Mouse (Mus musculus) C2C12 (cell line): ENCODE data around the gene Ssmem1. TPM values are rescaled to one million over a fixed set of nuclear protein-coding genes. Genes with fewer than 3 reads are reported as not detected.

Experiments
- H3K27me3 ChIP-seq: one replicate; pipeline ENCODE4 v1.6.1; 2011; ENCODE audit not compliant: control insufficient read depth, insufficient read depth, insufficient read length
- H3K36me3 ChIP-seq: one replicate; pipeline ENCODE4 v1.6.1; 2011; ENCODE audit not compliant: control insufficient read depth, insufficient read depth
- H3K4me3 ChIP-seq: one replicate; pipeline ENCODE4 v1.5.1; 2011; ENCODE audit warnings: mild to moderate bottlenecking, control low read depth; ENCODE audit not compliant: poor library complexity, insufficient read depth, severe bottlenecking
- H3K79me2 ChIP-seq: one replicate; pipeline ENCODE4 v1.6.1; 2011; ENCODE audit not compliant: control insufficient read depth, insufficient read depth
- H3K79me3 ChIP-seq: one replicate; pipeline ENCODE4 v1.6.1; 2011; ENCODE audit warnings: low read depth, control low read depth
- H3ac ChIP-seq: one replicate; pipeline ENCODE3; 2011; ENCODE audit warnings: low read depth; ENCODE audit not compliant: control insufficient read depth, insufficient read length
- CEBPB ChIP-seq: IDR thresholded peaks from one replicate; pipeline ENCODE4 v1.6.1; 2011; ENCODE audit warnings: low read depth, mild to moderate bottlenecking, control low read depth, moderate library complexity
- CTCF ChIP-seq: IDR thresholded peaks from one replicate; pipeline ENCODE4 v1.5.1; 2011; ENCODE audit not compliant: control insufficient read depth, insufficient read depth, insufficient read length
- FOSL1 ChIP-seq: IDR thresholded peaks from one replicate; pipeline ENCODE4 v1.8.0; 2011; ENCODE audit warnings: mild to moderate bottlenecking, low read length; ENCODE audit not compliant: poor library complexity, insufficient read depth, severe bottlenecking
- MAX ChIP-seq: IDR thresholded peaks from one replicate; pipeline ENCODE4 v1.6.1; 2011; ENCODE audit warnings: mild to moderate bottlenecking, control low read depth
- MYOD1 ChIP-seq: IDR thresholded peaks from one replicate; pipeline ENCODE4 v1.6.1; 2011; ENCODE audit warnings: low read depth; ENCODE audit not compliant: control insufficient read depth, insufficient read length
- MYOG ChIP-seq: IDR thresholded peaks from one replicate; pipeline ENCODE4 v1.6.1; 2011; ENCODE audit not compliant: control insufficient read depth, insufficient read length; ENCODE audit errors: extremely low read depth
- USF1 ChIP-seq: IDR thresholded peaks from one replicate; pipeline ENCODE4 v1.6.1; 2011; ENCODE audit warnings: low read depth, mild to moderate bottlenecking, control low read depth, moderate library complexity
- polyA plus RNA-seq: library from polyadenylated mRNA; unstranded; fragments of >200 nt; fragmentation: generic; extraction: Trizol; gene quantifications from one replicate; pipeline ENCODE4 v1.2.1, GENCODE M21; 2012; ENCODE audit warnings: missing spikeins

Ssmem1 gene
- polyA plus RNA-seq, 1 experiment = 0.05 TPM

DNA sequence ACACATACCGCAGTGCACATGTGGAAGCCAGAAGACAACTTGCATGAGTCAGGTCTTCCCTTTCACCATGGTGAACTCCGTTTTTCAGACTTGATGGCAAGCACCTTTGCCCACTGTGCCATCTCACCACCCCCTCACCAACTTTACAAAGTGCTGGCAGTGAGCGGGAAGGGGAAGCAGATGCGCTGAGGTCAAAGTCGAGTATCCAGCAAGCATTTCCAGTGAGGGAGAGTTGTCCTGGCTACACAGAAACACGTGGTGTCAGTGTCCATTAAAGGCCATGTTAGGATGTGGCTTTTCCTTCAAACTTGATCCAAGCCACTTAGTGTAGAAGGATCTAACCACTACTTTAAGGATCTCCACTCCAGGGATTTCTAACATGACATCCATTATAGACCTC lies 31.9 kb upstream of the Ssmem1 start:
- Histone ChIP-seq H3K27me3 (no peaks in the 10 kb centered on the region), H3K79me3 (no peaks in the 10 kb centered on the region), H3K4me3 (no peak overlapping the region), H3ac (no peak overlapping the region), H3K79me2 (no peaks in the 10 kb centered on the region), H3K36me3 (peaks cover 47% of the 10 kb centered on the region)
- TF ChIP-seq MYOG = no peak
- no peak for TF ChIP-seq CTCF
- no peak for TF ChIP-seq FOSL1
- TF ChIP-seq MAX = no peak

DNA sequence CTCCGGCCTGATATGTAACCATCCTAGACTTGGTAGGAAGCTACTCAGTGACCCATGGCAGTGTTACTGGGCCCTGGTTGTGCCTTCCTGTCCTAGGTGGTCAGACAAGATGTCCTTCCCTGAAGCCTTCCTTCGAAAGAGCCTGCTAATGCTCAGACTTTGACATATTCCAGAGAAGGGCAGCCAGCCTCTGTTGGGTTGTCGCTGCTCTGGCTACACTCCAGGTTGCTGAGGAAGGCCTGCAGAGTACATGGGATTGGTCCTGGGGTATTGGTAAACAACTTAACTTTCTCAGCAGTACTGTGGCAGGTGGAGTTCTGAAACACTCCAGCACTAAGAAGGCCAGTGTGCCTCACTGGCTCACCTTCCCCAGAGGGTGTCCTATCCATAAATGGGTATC lies 30.2 kb upstream of the Ssmem1 start:
- Histone ChIP-seq H3K4me3 (no peak overlapping the region), H3K27me3 (no peaks in the 10 kb centered on the region), H3ac (no peak overlapping the region), H3K79me3 (no peaks in the 10 kb centered on the region), H3K79me2 (no peaks in the 10 kb centered on the region), H3K36me3 (peaks cover 61% of the 10 kb centered on the region)
- TF ChIP-seq MAX = no peak
- no peak for TF ChIP-seq USF1
- no peak for TF ChIP-seq CEBPB
- no peak for TF ChIP-seq FOSL1
- TF ChIP-seq MYOD1 = no peak
- no peak for TF ChIP-seq MYOG
- TF ChIP-seq CTCF = no peak

- Histone ChIP-seq H3K79me3 (no peaks in the 10 kb centered on the region), H3K27me3 (no peaks in the 10 kb centered on the region), H3ac (no peak overlapping the region), H3K79me2 (no peaks in the 10 kb centered on the region), H3K4me3 (no peak overlapping the region), H3K36me3 (peaks cover 93% of the 10 kb centered on the region)
- TF ChIP-seq USF1 (no peak), MYOG (no peak), CEBPB (no peak), CTCF (no peak)
Measured at GRCm38 (mm10) chr6:30482908-30483307, 26.7 kb upstream of the Ssmem1 start.

DNA sequence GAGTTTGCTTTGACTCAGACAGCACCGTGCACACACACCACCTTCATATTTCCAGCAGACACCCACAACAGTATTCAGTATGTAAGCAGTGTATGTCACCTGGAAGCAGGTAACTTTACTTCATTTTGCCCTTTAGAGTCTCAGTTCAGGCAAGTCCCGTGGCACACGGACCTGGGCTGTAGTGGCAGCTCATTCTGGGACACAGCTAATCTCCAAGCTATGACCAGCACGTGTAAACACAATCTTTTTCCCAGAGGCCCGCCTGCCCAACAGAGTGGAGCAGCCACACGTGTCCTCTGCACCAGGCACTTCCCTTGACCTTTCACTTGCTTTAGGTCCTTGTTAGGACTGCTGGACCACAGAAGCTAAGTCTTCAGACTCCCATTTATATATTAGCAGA lies 23.1 kb upstream of the Ssmem1 start:
- H3K79me3 ChIP-seq = no peaks in the 10 kb centered on the region
- TF ChIP-seq FOSL1 (no peak), USF1 (no peak), MYOD1 (no peak), CTCF (no peak), MAX (no peak), MYOG (no peak), CEBPB (no peak)
- H3K27me3 ChIP-seq = no peaks in the 10 kb centered on the region
- H3K36me3 ChIP-seq = peaks cover 95% of the 10 kb centered on the region
- H3ac ChIP-seq = no peak overlapping the region
- H3K79me2 ChIP-seq = no peaks in the 10 kb centered on the region
- H3K4me3 ChIP-seq = no peak overlapping the region

DNA sequence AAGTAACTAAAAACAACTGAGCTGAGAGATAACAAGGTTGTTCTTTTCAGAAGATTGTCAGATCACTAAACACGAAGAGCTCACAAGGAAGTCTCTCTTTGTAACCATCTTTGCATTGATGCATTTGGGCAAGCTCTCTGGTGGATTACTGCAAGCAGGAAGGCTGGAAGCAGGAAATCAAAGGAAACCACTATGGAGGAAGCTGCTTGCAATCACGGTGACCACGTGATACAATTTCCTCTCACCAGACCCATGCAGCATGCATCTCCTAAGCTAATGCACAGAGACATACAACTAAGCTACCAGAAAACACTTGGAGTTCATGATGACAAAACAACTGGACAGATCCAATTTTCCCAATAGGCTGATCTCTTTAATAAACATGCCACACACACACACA lies 10.6 kb upstream of the Ssmem1 start:
- Histone ChIP-seq H3ac (no peak overlapping the region), H3K4me3 (no peak overlapping the region), H3K27me3 (no peaks in the 10 kb centered on the region), H3K79me2 (peaks cover 10% of the 10 kb centered on the region), H3K36me3 (peaks cover 88% of the 10 kb centered on the region), H3K79me3 (peaks cover 3% of the 10 kb centered on the region)
- TF ChIP-seq CEBPB (no peak), CTCF (no peak), USF1 (no peak), FOSL1 (no peak), MYOG (no peak), MYOD1 (no peak), MAX (no peak)

GRCm38 (mm10) chr6:30508824-30509223 lies 825 bp upstream of the Ssmem1 start:
- no peaks in the 10 kb centered on the region for H3K27me3 ChIP-seq
- peak overlapping the region; percentile 93 for H3ac ChIP-seq
- TF ChIP-seq USF1 = no peak
- no peak for TF ChIP-seq MAX
- TF ChIP-seq FOSL1 = no peak
- TF ChIP-seq MYOG = no peak
- no peak for TF ChIP-seq CTCF
- TF ChIP-seq CEBPB = no peak
- TF ChIP-seq MYOD1 = no peak
- H3K4me3 ChIP-seq = peak overlapping the region; percentile 42
- peaks cover 4% of the 10 kb centered on the region for H3K79me3 ChIP-seq
- H3K36me3 ChIP-seq = peaks cover 47% of the 10 kb centered on the region
- H3K79me2 ChIP-seq = peaks cover 19% of the 10 kb centered on the region
